ENCODE assay signal across 9 mouse cellular contexts in the genomic region with DNA sequence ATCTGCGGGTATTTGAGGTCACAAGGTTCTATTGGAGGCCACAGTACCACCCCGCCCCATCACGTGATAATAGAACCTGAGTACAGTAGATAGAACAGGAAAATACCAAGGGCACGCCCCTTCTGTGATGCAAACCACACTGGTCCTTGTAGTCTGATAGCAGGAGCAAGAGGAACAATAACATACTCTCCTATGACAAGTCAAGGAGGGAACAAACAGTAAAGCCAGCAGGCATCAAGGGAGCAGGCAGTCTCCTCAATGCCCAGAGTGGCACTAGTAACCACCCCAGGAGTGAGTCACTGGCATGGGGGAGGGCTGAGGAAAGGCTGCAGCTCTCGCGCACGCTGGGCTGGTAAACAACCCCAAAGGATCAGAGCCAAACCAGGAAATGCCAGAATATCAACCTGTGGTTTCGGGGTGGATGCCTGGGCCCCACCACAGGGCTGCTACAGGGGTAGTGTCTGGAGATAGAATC.
DNase-seq lines count a peak whose midpoint lies in the region; TF ChIP-seq lines count a peak whose summit lies in the region.
"Had no signal": no experiment of that assay in that cellular context is flagged by ENCODE, and none has a peak within 500 bp of the region (broad histone marks: within the 10 kb centered on the region; RNA-seq: fewer than 3 reads in every experiment).

No protein-coding gene starts in this region.

- 0 out of 2 replicates have a peak, but pooled peaks have one; percentile 46 for TF ChIP-seq EP300 in ES-Bruce4 (IDR thresholded peaks at IDR 0.05; ENCODE audit: insufficient read depth, low read depth, low read length)

- DNase-seq in c-Kit-positive CD71-positive TER-119-positive erythroid progenitor cells, embryonic 14.5 days (ENCODE audit: low spot score) = peak; percentile 22
- DNase-seq in lung, adult 2 months = peak; percentile 14
- DNase-seq in thymus, postnatal 0 days (ENCODE audit: low spot score) = peak; percentile 60
- no peak for DNase-seq in left cerebral cortex, adult 2 months (ENCODE audit: extremely low spot score in 1 of 2, low spot score in 2 of 2)
- no peak for DNase-seq in hindbrain, embryonic 10.5 days (ENCODE audit: low spot score)
- DNase-seq in left cerebral cortex, postnatal 4 days = no peak

- H3K4me1 ChIP-seq in ES-Bruce4 (ENCODE audit: control insufficient read depth, insufficient read depth, low read length) = peaks cover 5% of the 10 kb centered on the region
- peaks cover 4% of the 10 kb centered on the region; the same call in 1 of the 2 replicates for H3K4me1 ChIP-seq in lung, adult 2 months (ENCODE audit: control insufficient read depth, insufficient read depth, low read length)
- 0 out of 2 replicates have a peak, but pooled peaks cover 8% of the 10 kb centered on the region for H3K4me1 ChIP-seq in hindbrain, embryonic 10.5 days (replicated peaks)

- no peaks in the 10 kb centered on the region for H3K27me3 ChIP-seq in C2C12 (ENCODE audit: control insufficient read depth, insufficient read depth, insufficient read length)
- H3K27me3 ChIP-seq in ES-Bruce4 (ENCODE audit: control insufficient read depth, insufficient read depth, low read length, poor library complexity, severe bottlenecking) = no peaks in the 10 kb centered on the region
- H3K27me3 ChIP-seq in hindbrain, embryonic 10.5 days (ENCODE audit: insufficient read depth, poor library complexity, severe bottlenecking) = no peaks in the 10 kb centered on the region
- H3K27me3 ChIP-seq: heart, embryonic 13.5 days had no signal

- H3K79me3 ChIP-seq in C2C12 (ENCODE audit: low read depth) = no peaks in the 10 kb centered on the region

- 40% methylated on average over 8 of the region's 8 CpGs for WGBS in lung, adult 2 months
- WGBS in hindbrain, embryonic 10.5 days = 85% methylated on average over 8 of the region's 8 CpGs

- H3ac ChIP-seq in C2C12 (ENCODE audit: control insufficient read depth, insufficient read length, low read depth) = no peak overlapping the region

- no peaks in the 10 kb centered on the region for H3K9me3 ChIP-seq in ES-Bruce4 (replicated peaks; ENCODE audit: control insufficient read depth, insufficient read depth, low read length, poor library complexity, severe bottlenecking)
- H3K9me3 ChIP-seq in hindbrain, embryonic 10.5 days = no peaks in the 10 kb centered on the region
- H3K9me3 ChIP-seq: heart, embryonic 13.5 days had no signal

- no peak overlapping the region for H3K4me3 ChIP-seq in C2C12 (ENCODE audit: insufficient read depth, poor library complexity, severe bottlenecking)
- H3K4me3 ChIP-seq in ES-Bruce4 (ENCODE audit: low read depth, low read length) = no peak overlapping the region
- no peak overlapping the region for H3K4me3 ChIP-seq in lung, adult 2 months (replicated peaks; ENCODE audit: extremely low read depth, low read depth, low read length)
- no peak overlapping the region for H3K4me3 ChIP-seq in left cerebral cortex, adult 2 months
- no peak overlapping the region for H3K4me3 ChIP-seq in hindbrain, embryonic 10.5 days
- H3K4me3 ChIP-seq: heart, embryonic 13.5 days had no signal

- H3K36me3 ChIP-seq in C2C12 (ENCODE audit: control insufficient read depth, insufficient read depth) (no peaks in the 10 kb centered on the region), ES-Bruce4 (ENCODE audit: control insufficient read depth, insufficient read depth, low read length, poor library complexity, severe bottlenecking) (no peaks in the 10 kb centered on the region)
- no peaks in the 10 kb centered on the region for H3K36me3 ChIP-seq in hindbrain, embryonic 10.5 days
- H3K36me3 ChIP-seq: heart, embryonic 13.5 days had no signal

- H3K27ac ChIP-seq in ES-Bruce4 (ENCODE audit: insufficient read depth, low read length) = no peak overlapping the region
- H3K27ac ChIP-seq in left cerebral cortex, adult 2 months = no peak overlapping the region
- no peak overlapping the region for H3K27ac ChIP-seq in hindbrain, embryonic 10.5 days
- H3K27ac ChIP-seq: heart, embryonic 13.5 days had no signal

- no peak for TF ChIP-seq POLR2A in ES-Bruce4 (IDR thresholded peaks at IDR 0.05; ENCODE audit: insufficient read depth, low read length)
- no peak for TF ChIP-seq POLR2A in lung, adult 2 months (IDR thresholded peaks at IDR 0.05; ENCODE audit: borderline replicate concordance, extremely low read depth, low read depth, low read length)

- no peak overlapping the region for H3K9ac ChIP-seq in ES-Bruce4 (ENCODE audit: low read depth, poor library complexity, severe bottlenecking)
- H3K9ac ChIP-seq: heart, embryonic 13.5 days had no signal

- intact Hi-C loops in left cerebral cortex, adult 2 months (cut with DNase I) = no loop called here
- intact Hi-C loops in left cerebral cortex, postnatal 4 days (cut with DNase I) = no loop called here

- TF ChIP-seq CTCF in C2C12 (IDR thresholded peaks at IDR 0.05; ENCODE audit: control insufficient read depth, insufficient read depth, insufficient read length) (no peak), ES-Bruce4 (IDR thresholded peaks at IDR 0.05; ENCODE audit: low read depth, low read length) (no peak)
- TF ChIP-seq CTCF in lung, adult 2 months (IDR thresholded peaks at IDR 0.05; ENCODE audit: insufficient read depth, low read length) = no peak
- TF ChIP-seq CTCF in left cerebral cortex, adult 2 months (IDR thresholded peaks at IDR 0.05) = no peak

- no peaks in the 10 kb centered on the region for H3K79me2 ChIP-seq in C2C12 (ENCODE audit: control insufficient read depth, insufficient read depth)

TF ChIP-seq in C2C12, 6 proteins besides CTCF, POLR2A, EP300 and RAD21:
- TF ChIP-seq MYOD1 (IDR thresholded peaks at IDR 0.05; ENCODE audit: control insufficient read depth, insufficient read length, low read depth) (peak; percentile 61), MAX (IDR thresholded peaks at IDR 0.05) (peak; percentile 97), MYOG (IDR thresholded peaks at IDR 0.05; ENCODE audit: control insufficient read depth, extremely low read depth, insufficient read length) (no peak), CEBPB (IDR thresholded peaks at IDR 0.05; ENCODE audit: low read depth) (peak; percentile 28), USF1 (IDR thresholded peaks at IDR 0.05; ENCODE audit: low read depth) (peak; percentile 99), FOSL1 (IDR thresholded peaks at IDR 0.05; ENCODE audit: insufficient read depth, low read length, poor library complexity, severe bottlenecking) (no peak)

Comparison
In these comparisons a context has a peak if more than half of its experiments do, and no peak if none do; other contexts are left out.
1. DNase-seq: peak in c-Kit-positive CD71-positive TER-119-positive erythroid progenitor cells, embryonic 14.5 days (single experiment), lung, adult 2 months (single experiment) and thymus, postnatal 0 days (single experiment); none in left cerebral cortex, adult 2 months (0 of 2), hindbrain, embryonic 10.5 days (single experiment) and left cerebral cortex, postnatal 4 days (single experiment).